Mouse (Mus musculus) kidney, embryonic 14.5 days (tissue): ENCODE measurements around the gene Kmt2d. TPM values are rescaled to one million over a fixed set of nuclear protein-coding genes. Genes with fewer than 3 reads are reported as not detected.

Source experiments
- ATAC-seq: fragments of 200-750 bp; cut with Nextera tagmentation; 2 replicates; pipeline ENCODE4 v1.8.0; 2017; ENCODE audit warnings: moderate number of reproducible peaks, mild to moderate bottlenecking, moderate TSS enrichment, moderate library complexity; ENCODE audit not compliant: low FRiP score, low TSS enrichment
- H3K27ac ChIP-seq: fragments of 300-500 bp; sonication (generic); 2 replicates; pipeline ENCODE4 v1.5.1; 2014; ENCODE audit warnings: low read depth, mild to moderate bottlenecking, low read length, moderate library complexity, mixed read lengths
- H3K27me3 ChIP-seq: fragments of 300-500 bp; sonication (generic); 2 replicates; pipeline ENCODE4 v1.6.1; 2014; ENCODE audit warnings: mild to moderate bottlenecking, low read length; ENCODE audit not compliant: control insufficient read depth, insufficient read depth
- H3K36me3 ChIP-seq: fragments of 300-500 bp; sonication (generic); 2 replicates; pipeline ENCODE4 v1.6.1; 2014; ENCODE audit warnings: low read length, mixed read lengths; ENCODE audit not compliant: control insufficient read depth, insufficient read depth
- H3K4me1 ChIP-seq: fragments of 300-500 bp; sonication (generic); 2 replicates; pipeline ENCODE4 v1.6.1; 2014; ENCODE audit warnings: low read length, mixed read lengths; ENCODE audit not compliant: control insufficient read depth, insufficient read depth
- H3K4me2 ChIP-seq: fragments of 300-500 bp; sonication (generic); replicated peaks from 2 replicates; pipeline ENCODE4 v1.6.1; 2014; ENCODE audit warnings: low read depth, mild to moderate bottlenecking, low read length
- H3K4me3 ChIP-seq: fragments of 300-500 bp; sonication (generic); 2 replicates; pipeline ENCODE4 v1.5.1; 2014; ENCODE audit warnings: mild to moderate bottlenecking, low read length
- H3K9ac ChIP-seq: fragments of 300-500 bp; sonication (generic); 2 replicates; pipeline ENCODE4 v1.6.1; 2014; ENCODE audit warnings: low read depth, mild to moderate bottlenecking, low read length, moderate library complexity
- H3K9me3 ChIP-seq: fragments of 300-500 bp; sonication (generic); 2 replicates; pipeline ENCODE4 v1.6.1; 2016; ENCODE audit warnings: low read length; ENCODE audit not compliant: control insufficient read depth
- WGBS: fragments of 180-500 bp; shearing (Covaris S2); extraction: QIAGEN DNeasy Blood & Tissue Kit; methylation state at CpG from one replicate; pipeline ENCODE4 v1.1.7; 2014; 5-methylcytosine and 5-hydroxymethylcytosine counted together
- polyA plus RNA-seq: library from polyadenylated mRNA; unstranded; fragments of >200 nt; fragmentation: Nextera tagmentation; extraction: Ambion mirVana; gene quantifications from 2 replicates; pipeline ENCODE4 v1.2.1, GENCODE M21; 2014

Gene Kmt2d
- polyA plus RNA-seq, 1 experiment from 2014 or later = 21.4 TPM

- no peak overlapping the region for H3K4me3 ChIP-seq
- WGBS = 19% methylated on average over 3 of the region's 3 CpGs
- no peak for ATAC-seq
Measured at GRCm38 (mm10) chr15:98877331-98877730, 6.3 kb upstream of the Kmt2d start.

GRCm38 (mm10) chr15:98871916-98872888 lies 1.2 kb upstream of the Kmt2d start:
- H3K9ac ChIP-seq = peak overlapping the region; percentile 98
- no peaks in the 10 kb centered on the region for H3K27me3 ChIP-seq
- H3K27ac ChIP-seq = peak overlapping the region; percentile 95
- WGBS = 2% methylated on average over 51 of the region's 51 CpGs
- ATAC-seq = peak; percentile 85
- peaks cover 26% of the 10 kb centered on the region for H3K4me1 ChIP-seq
- H3K4me3 ChIP-seq = peak overlapping the region; percentile 70
- H3K36me3 ChIP-seq = peaks cover 3% of the 10 kb centered on the region; the same call in 1 of the 2 replicates
- H3K9me3 ChIP-seq = no peaks in the 10 kb centered on the region
- H3K4me2 ChIP-seq = peak overlapping the region; percentile 92

More at GRCm38 (mm10) chr15:98877331-98877730, 6.3 kb upstream of the Kmt2d start:
- H3K9ac ChIP-seq = no peak overlapping the region
- no peaks in the 10 kb centered on the region; the same call in 1 of the 2 replicates for H3K36me3 ChIP-seq
- H3K4me2 ChIP-seq = no peak overlapping the region
- peaks cover 4% of the 10 kb centered on the region; the same call in 1 of the 2 replicates for H3K4me1 ChIP-seq
- H3K9me3 ChIP-seq = no peaks in the 10 kb centered on the region
- no peak overlapping the region for H3K27ac ChIP-seq
- H3K27me3 ChIP-seq = no peaks in the 10 kb centered on the region

DNA sequence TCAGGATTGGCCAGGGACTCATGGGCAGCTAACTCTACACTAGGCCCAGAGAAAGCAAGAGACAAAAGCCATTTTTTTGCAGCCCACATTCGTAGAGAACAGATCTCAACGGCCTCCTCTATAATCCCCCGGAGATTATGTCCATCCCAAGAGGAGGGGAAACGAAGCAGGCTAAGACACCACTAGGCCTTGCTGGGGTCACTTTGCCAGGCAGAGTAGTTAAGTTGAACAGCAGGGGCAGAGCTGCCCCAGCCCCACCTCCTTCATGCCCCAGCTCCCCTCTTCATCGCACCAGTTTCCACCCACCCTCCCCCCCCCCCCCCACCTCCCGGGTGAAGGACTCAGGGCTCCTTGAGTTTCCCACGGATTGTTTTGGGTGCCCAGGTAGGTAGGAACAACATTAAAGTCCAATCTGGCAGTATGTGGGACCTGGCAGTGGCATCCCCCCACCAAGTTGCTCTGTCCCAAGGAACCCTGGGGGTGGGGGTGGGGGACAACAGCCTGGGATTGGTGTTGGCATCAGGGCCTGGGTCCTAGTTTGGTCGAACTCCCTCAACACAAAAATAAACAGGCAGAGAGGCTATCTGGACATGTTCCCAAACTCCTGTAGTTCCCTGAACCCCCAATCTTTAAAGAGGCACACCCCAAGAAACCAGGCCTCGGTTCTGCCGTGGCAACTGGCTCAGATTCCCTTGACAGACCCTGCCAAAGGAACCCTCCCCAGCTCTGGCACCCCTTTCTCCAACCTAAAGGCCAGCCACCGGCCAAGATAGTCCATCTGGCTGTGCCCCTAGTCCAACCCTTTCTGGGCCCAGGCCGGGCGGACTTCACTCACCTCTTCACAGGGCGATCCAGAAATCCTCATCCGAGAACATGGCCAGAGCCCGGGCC lies 580 bp downstream of the Kmt2d start:
- Histone ChIP-seq H3K27me3 (no peaks in the 10 kb centered on the region), H3K4me3 (peak overlapping the region; percentile 70), H3K4me2 (peak overlapping the region; percentile 92), H3K9me3 (no peaks in the 10 kb centered on the region), H3K36me3 (peaks cover 18% of the 10 kb centered on the region), H3K27ac (peak overlapping the region; percentile 95), H3K4me1 (peaks cover 26% of the 10 kb centered on the region), H3K9ac (peak overlapping the region; percentile 98)
- 0% methylated on average over 16 of the region's 16 CpGs for WGBS
- no peak for ATAC-seq

GRCm38 (mm10) chr15:98869342-98870178 lies 1.4 kb downstream of the Kmt2d start:
- H3K4me3 ChIP-seq = peak overlapping the region; percentile 70
- H3K27me3 ChIP-seq = no peaks in the 10 kb centered on the region
- peaks cover 27% of the 10 kb centered on the region for H3K36me3 ChIP-seq
- 0 out of 2 replicates have a peak overlapping the region, but pooled peaks have one; percentile 8 for H3K27ac ChIP-seq
- ATAC-seq = no peak
- 10% methylated on average over 8 of the region's 8 CpGs for WGBS
- H3K9me3 ChIP-seq = no peaks in the 10 kb centered on the region
- peaks cover 26% of the 10 kb centered on the region for H3K4me1 ChIP-seq
- H3K9ac ChIP-seq = peak overlapping the region; percentile 98
- peak overlapping the region; percentile 92 for H3K4me2 ChIP-seq

DNA sequence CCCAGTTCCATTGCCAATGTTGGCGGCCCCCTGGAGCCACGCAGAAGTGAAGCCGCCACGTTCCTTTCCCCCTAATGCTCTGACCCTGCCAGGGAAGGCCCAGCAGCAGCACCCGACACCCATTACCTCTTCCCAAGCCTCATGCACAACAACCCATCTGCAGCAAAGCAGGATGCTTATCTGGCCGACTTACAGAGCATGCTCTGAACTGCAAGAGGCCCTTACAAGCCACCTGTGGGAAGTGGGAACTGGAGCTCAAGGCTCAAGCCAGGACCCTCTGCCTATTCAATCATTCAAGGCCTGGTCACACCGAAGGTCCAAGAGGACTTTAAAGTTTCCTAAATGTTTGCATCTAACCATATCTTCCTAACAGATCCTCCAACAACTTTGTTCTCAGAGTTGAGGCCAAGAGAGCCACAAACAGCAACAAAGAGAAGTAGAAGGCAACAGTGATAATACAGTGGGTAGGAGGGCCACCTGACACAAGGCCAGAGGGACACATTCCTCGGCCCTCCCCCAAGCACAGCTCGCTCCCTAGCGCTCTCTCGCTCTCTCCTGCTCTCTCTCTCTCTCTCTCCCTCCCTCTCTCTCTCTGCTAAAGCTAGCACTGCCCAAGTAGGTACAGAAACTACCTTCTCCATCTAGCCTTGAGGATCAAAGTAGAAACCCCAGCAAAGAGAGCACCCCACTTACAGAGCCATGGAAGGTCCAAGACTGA lies 2.5 kb downstream of the Kmt2d start:
- peak overlapping the region; percentile 98; the same call in 1 of the 2 replicates for H3K9ac ChIP-seq
- no peak for ATAC-seq
- peaks cover 26% of the 10 kb centered on the region for H3K4me1 ChIP-seq
- peak overlapping the region; percentile 30; the same call in 1 of the 2 replicates for H3K27ac ChIP-seq
- H3K4me2 ChIP-seq = peak overlapping the region; percentile 92
- peaks cover 38% of the 10 kb centered on the region for H3K36me3 ChIP-seq
- 33% methylated on average over 11 of the region's 11 CpGs for WGBS
- no peaks in the 10 kb centered on the region for H3K9me3 ChIP-seq
- H3K4me3 ChIP-seq = peak overlapping the region; percentile 70
- H3K27me3 ChIP-seq = no peaks in the 10 kb centered on the region

- H3K36me3 ChIP-seq = peaks cover 49% of the 10 kb centered on the region
- H3K9ac ChIP-seq = no peak overlapping the region; the same call in 1 of the 2 replicates
- peak overlapping the region; percentile 92; the same call in 1 of the 2 replicates for H3K4me2 ChIP-seq
- H3K27me3 ChIP-seq = no peaks in the 10 kb centered on the region
- H3K4me3 ChIP-seq = no peak overlapping the region
- 73% methylated on average over 6 of the region's 6 CpGs for WGBS
- no peak overlapping the region for H3K27ac ChIP-seq
- no peak for ATAC-seq
- peaks cover 26% of the 10 kb centered on the region for H3K4me1 ChIP-seq
- H3K9me3 ChIP-seq = no peaks in the 10 kb centered on the region
Measured at GRCm38 (mm10) chr15:98867321-98867720, 3.7 kb downstream of the Kmt2d start.

- H3K36me3 ChIP-seq = peaks cover 58% of the 10 kb centered on the region
- peaks cover 26% of the 10 kb centered on the region for H3K4me1 ChIP-seq
- H3K4me3 ChIP-seq = no peak overlapping the region
- no peak overlapping the region for H3K27ac ChIP-seq
- no peaks in the 10 kb centered on the region for H3K9me3 ChIP-seq
- WGBS = 95% methylated on average over 5 of the region's 5 CpGs
- no peak overlapping the region for H3K4me2 ChIP-seq
- no peaks in the 10 kb centered on the region for H3K27me3 ChIP-seq
- no peak for ATAC-seq
- H3K9ac ChIP-seq = no peak overlapping the region
Measured at GRCm38 (mm10) chr15:98866501-98866900, 4.5 kb downstream of the Kmt2d start.
